Mouse (Mus musculus): Measurements from ENCODE around the gene Ugt1a9. TPM values are rescaled to one million over a fixed set of nuclear protein-coding genes. Genes with fewer than 3 reads are reported as not detected.

The Ugt1a9 gene
- polyA plus RNA-seq, 1 experiment from 2014 or later = not detected

GRCm38 (mm10) chr1:88261706-88262105 is 191.1 kb downstream of the Ugt1a9 start:
- 88% methylated on average over 7 of the region's 7 CpGs for WGBS
- Histone ChIP-seq H3K4me3 (replicated peaks; ENCODE audit: low read length) (no peak overlapping the region), H3K27ac (no peak overlapping the region), H3K4me2 (replicated peaks) (no peak overlapping the region), H3K27me3 (ENCODE audit: control insufficient read depth, insufficient read depth, low read length) (no peaks in the 10 kb centered on the region), H3K36me3 (replicated peaks; ENCODE audit: control insufficient read depth, insufficient read depth) (peaks cover 64% of the 10 kb centered on the region), H3K9me3 (ENCODE audit: control insufficient read depth, low read length) (peaks cover 12% of the 10 kb centered on the region), H3K4me1 (replicated peaks; ENCODE audit: control insufficient read depth, insufficient read depth, low read length) (no peaks in the 10 kb centered on the region), H3K9ac (no peak overlapping the region)
- ATAC-seq (ENCODE audit: low FRiP score) (no peak), DNase-seq (ENCODE audit: low spot score) (no peak)

DNA sequence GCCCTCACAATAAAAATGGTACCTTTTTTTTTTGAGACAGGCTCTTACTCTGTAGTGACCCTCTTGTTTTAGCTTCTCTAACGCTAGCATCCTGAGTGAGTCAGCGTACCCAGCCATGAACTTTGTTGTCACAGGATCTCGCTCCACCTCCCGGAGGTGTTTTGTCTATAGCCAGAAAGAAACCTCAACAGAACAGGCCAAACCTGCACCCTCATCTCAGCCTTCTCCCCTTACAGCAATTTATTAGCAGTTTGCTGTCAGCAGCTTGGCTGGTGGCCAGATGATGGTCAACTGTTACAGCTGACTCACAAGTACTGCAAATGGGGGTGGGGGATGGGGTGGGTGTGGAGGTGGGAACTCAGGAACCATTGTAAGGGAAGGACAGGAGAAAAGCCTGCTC is 191.7 kb downstream of the Ugt1a9 start:
- Histone ChIP-seq H3K27ac (no peak overlapping the region), H3K9ac (no peak overlapping the region), H3K9me3 (ENCODE audit: control insufficient read depth, low read length) (peaks cover 6% of the 10 kb centered on the region), H3K27me3 (ENCODE audit: control insufficient read depth, insufficient read depth, low read length) (no peaks in the 10 kb centered on the region), H3K36me3 (replicated peaks; ENCODE audit: control insufficient read depth, insufficient read depth) (peaks cover 70% of the 10 kb centered on the region), H3K4me1 (replicated peaks; ENCODE audit: control insufficient read depth, insufficient read depth, low read length) (no peaks in the 10 kb centered on the region), H3K4me3 (replicated peaks; ENCODE audit: low read length) (no peak overlapping the region), H3K4me2 (replicated peaks) (no peak overlapping the region)
- ATAC-seq (ENCODE audit: low FRiP score) (no peak), DNase-seq (ENCODE audit: low spot score) (peak; percentile 69)
- 82% methylated on average over 4 of the region's 4 CpGs for WGBS

DNA sequence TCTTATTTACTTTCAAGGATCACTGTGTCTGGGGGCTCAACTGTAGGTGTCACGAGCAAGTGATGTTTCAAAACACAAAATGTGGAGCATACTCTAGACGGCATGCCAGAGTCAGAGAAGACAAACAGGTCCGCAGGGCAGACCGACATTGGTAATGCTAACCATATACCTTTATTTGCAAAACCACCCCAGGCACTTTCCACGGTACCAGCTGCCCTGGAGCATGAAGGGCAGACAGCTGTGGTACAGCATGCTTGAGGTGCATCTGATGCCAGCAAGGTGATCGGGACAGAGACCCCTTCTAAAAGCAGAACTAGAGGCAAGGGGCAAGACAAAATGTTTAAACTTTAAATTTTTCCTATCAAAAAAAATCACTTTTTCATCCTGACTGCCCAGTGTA is 192.4 kb downstream of the Ugt1a9 start:
- H3K4me1 ChIP-seq (replicated peaks; ENCODE audit: control insufficient read depth, insufficient read depth, low read length) = no peaks in the 10 kb centered on the region
- H3K27ac ChIP-seq = no peak overlapping the region
- H3K4me2 ChIP-seq (replicated peaks) = no peak overlapping the region
- DNase-seq (ENCODE audit: low spot score) (no peak), ATAC-seq (ENCODE audit: low FRiP score) (no peak)
- 79% methylated on average over 6 of the region's 6 CpGs for WGBS
- no peak overlapping the region for H3K9ac ChIP-seq
- H3K27me3 ChIP-seq (ENCODE audit: control insufficient read depth, insufficient read depth, low read length) = no peaks in the 10 kb centered on the region
- H3K36me3 ChIP-seq (replicated peaks; ENCODE audit: control insufficient read depth, insufficient read depth) = peaks cover 77% of the 10 kb centered on the region
- no peak overlapping the region for H3K4me3 ChIP-seq (replicated peaks; ENCODE audit: low read length)
- H3K9me3 ChIP-seq (ENCODE audit: control insufficient read depth, low read length) = no peaks in the 10 kb centered on the region

GRCm38 (mm10) chr1:88263778-88264177 is 193.2 kb downstream of the Ugt1a9 start:
- no peak overlapping the region for H3K4me3 ChIP-seq (replicated peaks; ENCODE audit: low read length)
- DNase-seq (ENCODE audit: low spot score) (no peak), ATAC-seq (ENCODE audit: low FRiP score) (no peak)
- H3K4me2 ChIP-seq (replicated peaks) = no peak overlapping the region
- WGBS = 91% methylated on average over 5 of the region's 5 CpGs
- H3K4me1 ChIP-seq (replicated peaks; ENCODE audit: control insufficient read depth, insufficient read depth, low read length) = no peaks in the 10 kb centered on the region
- no peak overlapping the region for H3K27ac ChIP-seq
- H3K36me3 ChIP-seq (replicated peaks; ENCODE audit: control insufficient read depth, insufficient read depth) = peaks cover 85% of the 10 kb centered on the region
- no peaks in the 10 kb centered on the region for H3K9me3 ChIP-seq (ENCODE audit: control insufficient read depth, low read length)
- H3K9ac ChIP-seq = no peak overlapping the region
- no peaks in the 10 kb centered on the region for H3K27me3 ChIP-seq (ENCODE audit: control insufficient read depth, insufficient read depth, low read length)

- Histone ChIP-seq H3K27ac (no peak overlapping the region), H3K27me3 (ENCODE audit: control insufficient read depth, insufficient read depth, low read length) (no peaks in the 10 kb centered on the region), H3K9ac (no peak overlapping the region), H3K4me1 (replicated peaks; ENCODE audit: control insufficient read depth, insufficient read depth, low read length) (no peaks in the 10 kb centered on the region), H3K4me2 (replicated peaks) (no peak overlapping the region), H3K9me3 (ENCODE audit: control insufficient read depth, low read length) (no peaks in the 10 kb centered on the region), H3K4me3 (replicated peaks; ENCODE audit: low read length) (no peak overlapping the region), H3K36me3 (replicated peaks; ENCODE audit: control insufficient read depth, insufficient read depth) (peaks cover 91% of the 10 kb centered on the region)
- no peak for DNase-seq (ENCODE audit: low spot score)
- no peak for ATAC-seq (ENCODE audit: low FRiP score)
- WGBS = 92% methylated on average over 7 of the region's 7 CpGs
These were observed 193.8 kb downstream of the Ugt1a9 start for GRCm38 (mm10) chr1:88264237-88264868.

GRCm38 (mm10) chr1:88264869-88265240 is 194.3 kb downstream of the Ugt1a9 start:
- no peak overlapping the region for H3K4me2 ChIP-seq (replicated peaks)
- peaks cover 96% of the 10 kb centered on the region for H3K36me3 ChIP-seq (replicated peaks; ENCODE audit: control insufficient read depth, insufficient read depth)
- no peaks in the 10 kb centered on the region for H3K27me3 ChIP-seq (ENCODE audit: control insufficient read depth, insufficient read depth, low read length)
- H3K4me3 ChIP-seq (replicated peaks; ENCODE audit: low read length) = no peak overlapping the region
- H3K4me1 ChIP-seq (replicated peaks; ENCODE audit: control insufficient read depth, insufficient read depth, low read length) = no peaks in the 10 kb centered on the region
- H3K27ac ChIP-seq = no peak overlapping the region
- ATAC-seq (ENCODE audit: low FRiP score) (no peak), DNase-seq (ENCODE audit: low spot score) (no peak)
- WGBS = 78% methylated on average over 4 of the region's 4 CpGs
- H3K9me3 ChIP-seq (ENCODE audit: control insufficient read depth, low read length) = no peaks in the 10 kb centered on the region
- no peak overlapping the region for H3K9ac ChIP-seq

DNA sequence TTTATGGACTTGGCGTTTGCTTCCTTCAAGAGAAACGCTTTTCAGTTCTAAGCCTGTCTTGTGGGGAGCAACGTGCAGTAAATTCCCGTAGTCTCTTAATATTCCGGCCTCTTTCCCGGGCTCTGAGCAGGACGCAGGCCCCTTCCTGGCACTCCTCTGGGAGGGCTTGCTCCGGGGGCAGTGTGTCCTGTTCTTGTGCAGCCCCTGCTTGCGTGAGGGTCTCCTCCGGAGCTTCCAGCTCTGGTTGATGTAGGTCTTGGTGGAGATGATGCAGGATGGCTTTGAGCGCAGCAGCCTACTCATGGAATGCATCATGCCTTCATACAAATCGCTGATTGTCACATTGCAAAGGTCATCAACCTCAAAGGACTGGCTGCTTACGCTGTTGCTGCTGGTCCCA is 195.5 kb downstream of the Ugt1a9 start:
- 90% methylated on average over 13 of the region's 13 CpGs for WGBS
- H3K4me1 ChIP-seq (replicated peaks; ENCODE audit: control insufficient read depth, insufficient read depth, low read length) = no peaks in the 10 kb centered on the region
- no peak for ATAC-seq (ENCODE audit: low FRiP score)

DNA sequence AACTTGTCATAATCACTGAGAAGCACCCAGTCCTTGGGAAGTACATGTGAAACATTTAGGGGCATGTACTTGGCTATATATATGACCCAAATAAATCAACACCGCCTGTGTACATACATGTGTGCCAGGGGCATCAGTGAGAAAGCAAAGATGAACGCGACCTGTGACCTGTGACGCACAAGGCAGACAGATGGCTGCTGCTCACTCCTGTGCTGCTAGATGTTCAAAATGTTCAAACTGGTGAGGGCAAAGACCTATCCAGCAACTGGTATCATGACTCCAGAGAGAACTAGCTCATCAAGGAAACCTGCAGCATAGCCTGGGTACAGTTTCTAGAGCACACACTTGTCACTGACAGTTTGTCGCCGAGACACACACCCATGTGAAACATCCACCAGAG is 196.9 kb downstream of the Ugt1a9 start:
- peaks cover 76% of the 10 kb centered on the region for H3K36me3 ChIP-seq (replicated peaks; ENCODE audit: control insufficient read depth, insufficient read depth)
- H3K4me2 ChIP-seq (replicated peaks) = no peak overlapping the region
- peak; percentile 6; the same call in 1 of the 2 replicates for ATAC-seq (ENCODE audit: low FRiP score)
- H3K9me3 ChIP-seq (ENCODE audit: control insufficient read depth, low read length) = no peaks in the 10 kb centered on the region
- no peak overlapping the region for H3K27ac ChIP-seq
- H3K27me3 ChIP-seq (ENCODE audit: control insufficient read depth, insufficient read depth, low read length) = no peaks in the 10 kb centered on the region
- no peak for DNase-seq (ENCODE audit: low spot score)
- WGBS = 94% methylated on average over 6 of the region's 6 CpGs
- no peaks in the 10 kb centered on the region for H3K4me1 ChIP-seq (replicated peaks; ENCODE audit: control insufficient read depth, insufficient read depth, low read length)
- H3K4me3 ChIP-seq (replicated peaks; ENCODE audit: low read length) = no peak overlapping the region
- H3K9ac ChIP-seq = no peak overlapping the region

More for the DNA sequence above, 195.5 kb downstream of the Ugt1a9 start:
- Histone ChIP-seq H3K9ac (no peak overlapping the region), H3K4me2 (replicated peaks) (no peak overlapping the region), H3K4me3 (replicated peaks; ENCODE audit: low read length) (no peak overlapping the region), H3K36me3 (replicated peaks; ENCODE audit: control insufficient read depth, insufficient read depth) (peaks cover 87% of the 10 kb centered on the region), H3K27ac (no peak overlapping the region), H3K9me3 (ENCODE audit: control insufficient read depth, low read length) (no peaks in the 10 kb centered on the region), H3K27me3 (ENCODE audit: control insufficient read depth, insufficient read depth, low read length) (no peaks in the 10 kb centered on the region)
- DNase-seq (ENCODE audit: low spot score) = no peak

DNA sequence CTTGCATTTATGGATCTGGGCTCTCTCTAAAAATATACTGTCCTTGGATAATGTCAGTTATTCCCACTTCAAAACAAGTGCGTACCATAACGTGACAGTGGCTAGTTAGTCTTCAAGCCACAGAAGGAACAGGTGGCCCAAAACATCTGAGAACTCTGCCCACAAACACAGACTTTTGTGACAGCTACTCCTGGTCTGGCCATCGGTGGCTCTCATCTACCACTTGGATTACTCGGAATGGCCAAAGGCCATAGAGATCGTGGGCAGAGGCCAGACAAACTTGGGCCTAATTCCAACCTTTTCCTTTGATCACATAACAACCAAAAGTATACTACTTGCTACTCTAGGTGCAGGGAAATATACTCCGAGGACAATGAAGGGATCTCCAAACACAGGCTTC is 197.5 kb downstream of the Ugt1a9 start:
- no peaks in the 10 kb centered on the region for H3K27me3 ChIP-seq (ENCODE audit: control insufficient read depth, insufficient read depth, low read length)
- ATAC-seq (ENCODE audit: low FRiP score) (no peak), DNase-seq (ENCODE audit: low spot score) (no peak)
- H3K4me3 ChIP-seq (replicated peaks; ENCODE audit: low read length) = no peak overlapping the region
- no peak overlapping the region for H3K4me2 ChIP-seq (replicated peaks)
- WGBS = 86% methylated on average over 6 of the region's 6 CpGs
- H3K27ac ChIP-seq = no peak overlapping the region
- peaks cover 74% of the 10 kb centered on the region for H3K36me3 ChIP-seq (replicated peaks; ENCODE audit: control insufficient read depth, insufficient read depth)
- no peak overlapping the region for H3K9ac ChIP-seq
- no peaks in the 10 kb centered on the region for H3K4me1 ChIP-seq (replicated peaks; ENCODE audit: control insufficient read depth, insufficient read depth, low read length)
- no peaks in the 10 kb centered on the region for H3K9me3 ChIP-seq (ENCODE audit: control insufficient read depth, low read length)
